Mouse (Mus musculus) intestine, postnatal 0 days (tissue): ENCODE measurements at regions not wholly inside any gene's neighbourhood (a gene's known extent, or its start where the extent isn't known, plus 50 kb on each side); places are given as distances from the start of the nearest gene placed in this dataset.
"Not testable (repeated sequence)": the region's sequence is repeated elsewhere in the genome, so short reads cannot be mapped to it uniquely, and the experiment has no call there.

Experiments
- ATAC-seq: fragments of 200-750 bp; cut with Nextera tagmentation; 2 replicates; pipeline ENCODE4 v1.8.0; 2017; ENCODE audit warnings: mild to moderate bottlenecking, moderate TSS enrichment, moderate library complexity
- H3K27ac ChIP-seq: fragments of 300-500 bp; sonication (generic); 2 replicates; pipeline ENCODE4 v1.5.1; 2014; ENCODE audit warnings: mild to moderate bottlenecking, low read depth, low read length, moderate library complexity
- H3K27me3 ChIP-seq: fragments of 300-500 bp; sonication (generic); replicated peaks from 2 replicates; pipeline ENCODE4 v1.6.1; 2014; ENCODE audit warnings: low read length, mixed read lengths; ENCODE audit not compliant: control insufficient read depth, insufficient read depth
- H3K36me3 ChIP-seq: fragments of 300-500 bp; sonication (generic); 2 replicates; pipeline ENCODE4 v1.6.1; 2014; ENCODE audit warnings: mild to moderate bottlenecking, moderate library complexity; ENCODE audit not compliant: control insufficient read depth, insufficient read depth
- H3K4me1 ChIP-seq: fragments of 300-500 bp; sonication (generic); replicated peaks from 2 replicates; pipeline ENCODE4 v1.6.1; 2014; ENCODE audit warnings: antibody characterized with exemption, low read length, mixed read lengths; ENCODE audit not compliant: control insufficient read depth, insufficient read depth
- H3K4me2 ChIP-seq: fragments of 300-500 bp; sonication (generic); replicated peaks from 2 replicates; pipeline ENCODE4 v1.6.1; 2014; ENCODE audit warnings: low read depth, mild to moderate bottlenecking, moderate library complexity
- H3K4me3 ChIP-seq: fragments of 300-500 bp; sonication (generic); 2 replicates; pipeline ENCODE4 v1.5.1; 2014; ENCODE audit warnings: low read depth, low read length
- H3K9ac ChIP-seq: fragments of 300-500 bp; sonication (generic); 2 replicates; pipeline ENCODE4 v1.6.1; 2014; ENCODE audit warnings: mild to moderate bottlenecking, low read depth, low read length
- H3K9me3 ChIP-seq: fragments of 300-500 bp; sonication (generic); 2 replicates; pipeline ENCODE4 v1.6.1; 2016; ENCODE audit warnings: mixed run types; ENCODE audit not compliant: control insufficient read depth
- CTCF ChIP-seq: sonication (generic); IDR thresholded peaks from 2 replicates; pipeline ENCODE4 v1.5.1; 2016; ENCODE audit warnings: low read depth, mild to moderate bottlenecking, control low read depth, antibody characterized with exemption, moderate library complexity
- WGBS: fragments of 180-500 bp; shearing (Covaris S2); extraction: QIAGEN DNeasy Blood & Tissue Kit; methylation state at CpG from one replicate; pipeline ENCODE4 v1.1.7; 2014; 5-methylcytosine and 5-hydroxymethylcytosine counted together

- H3K27me3 ChIP-seq, ATAC-seq, H3K9ac ChIP-seq: not testable (repeated sequence)
Measured at GRCm38 (mm10) chr13:50754911-50755310, 56.8 kb downstream of the Gm8765 start.

GRCm38 (mm10) chr13:50756334-50756733 lies 58.2 kb downstream of the Gm8765 start:
- 22% methylated on average over 1 of the region's 1 CpGs for WGBS
- not testable (repeated sequence) for H3K27ac ChIP-seq, H3K4me3 ChIP-seq, H3K36me3 ChIP-seq, H3K9me3 ChIP-seq, ATAC-seq, H3K4me1 ChIP-seq, H3K9ac ChIP-seq, H3K4me2 ChIP-seq, H3K27me3 ChIP-seq

More at GRCm38 (mm10) chr13:50754911-50755310, 56.8 kb downstream of the Gm8765 start:
- H3K27ac ChIP-seq, H3K9me3 ChIP-seq, H3K4me3 ChIP-seq, H3K4me1 ChIP-seq, H3K4me2 ChIP-seq, H3K36me3 ChIP-seq: not testable (repeated sequence)

DNA sequence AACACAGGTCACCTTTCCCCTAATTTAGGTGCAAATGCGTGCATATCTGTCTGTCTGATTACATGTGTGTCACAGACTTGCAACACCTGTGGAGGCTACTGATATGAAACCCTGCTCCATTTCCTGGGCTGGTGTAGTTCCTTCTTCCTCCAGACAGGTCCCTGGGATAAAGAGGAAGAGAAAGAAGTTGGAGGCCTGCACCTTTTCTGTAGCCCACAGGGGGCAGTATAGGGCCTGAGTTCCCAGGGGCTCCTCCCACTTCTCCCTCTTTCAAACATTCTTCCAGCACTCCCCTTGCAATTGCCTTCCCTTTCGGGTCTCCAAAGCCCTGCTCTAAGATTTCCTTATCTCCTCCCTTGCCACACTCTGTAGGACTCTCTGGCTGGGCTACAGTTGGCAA lies 66.5 kb downstream of the Gm8765 start:
- TF ChIP-seq CTCF, result peak; percentile 23; the same call in 1 of the 2 replicates
- no peak overlapping the region for H3K9ac ChIP-seq

GRCm38 (mm10) chr13:50780036-50780435 lies 81.9 kb downstream of the Gm8765 start:
- not testable (repeated sequence) for H3K27me3 ChIP-seq, H3K4me1 ChIP-seq, ATAC-seq, H3K27ac ChIP-seq, H3K4me2 ChIP-seq, H3K36me3 ChIP-seq, H3K9ac ChIP-seq, H3K4me3 ChIP-seq, H3K9me3 ChIP-seq

More for the DNA sequence above, 66.5 kb downstream of the Gm8765 start:
- no peaks in the 10 kb centered on the region for H3K27me3 ChIP-seq
- no peak for ATAC-seq
- H3K4me3 ChIP-seq, result no peak overlapping the region
- H3K4me1 ChIP-seq, result no peaks in the 10 kb centered on the region
- no peaks in the 10 kb centered on the region for H3K36me3 ChIP-seq
- 62% methylated on average over 2 of the region's 2 CpGs for WGBS
- no peaks in the 10 kb centered on the region for H3K9me3 ChIP-seq
- no peak overlapping the region for H3K27ac ChIP-seq
- H3K4me2 ChIP-seq, result no peak overlapping the region

DNA sequence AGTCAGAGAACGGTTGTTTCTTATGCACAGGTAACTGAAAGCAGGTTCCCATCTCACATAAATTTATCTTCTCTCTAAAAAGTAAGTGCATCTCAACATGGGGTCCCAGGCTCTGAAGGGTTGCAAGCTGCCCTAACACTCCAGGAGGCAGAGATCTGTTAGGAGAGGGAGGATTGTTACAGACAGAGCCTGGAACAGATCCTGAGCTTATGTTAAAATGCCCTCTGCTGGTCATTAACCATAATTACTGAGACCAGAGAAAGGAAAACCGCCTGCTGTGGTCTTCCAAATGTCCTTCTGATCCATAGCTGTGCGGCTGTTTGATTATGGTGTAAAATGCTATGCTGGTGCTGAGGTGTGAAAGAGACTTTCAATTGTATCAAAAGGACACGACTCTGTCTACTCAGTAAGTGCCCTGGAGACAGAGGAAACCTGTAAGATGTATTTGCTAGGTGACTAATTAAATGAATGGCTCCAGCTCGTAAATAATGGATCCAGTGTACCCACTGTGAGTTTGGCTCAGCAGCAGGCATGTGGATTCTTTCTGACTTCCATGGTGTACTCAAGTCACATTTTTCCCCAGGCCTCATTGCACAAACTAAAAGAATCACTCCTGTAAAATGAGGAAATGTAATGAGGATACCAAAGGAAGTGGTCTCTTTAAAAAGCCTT lies 131.9 kb downstream of the Gm8765 start:
- H3K4me1 ChIP-seq, ATAC-seq, H3K9ac ChIP-seq, H3K27me3 ChIP-seq, H3K4me3 ChIP-seq, H3K27ac ChIP-seq, H3K4me2 ChIP-seq, H3K36me3 ChIP-seq, H3K9me3 ChIP-seq: not testable (repeated sequence)
- WGBS, result 34% methylated on average over 4 of the region's 5 CpGs
- TF ChIP-seq CTCF, result peak; percentile 67
